Mouse (Mus musculus): Measurements from ENCODE around the gene Egfr. TPM values are rescaled to one million over a fixed set of nuclear protein-coding genes. Genes with fewer than 3 reads are reported as not detected.

Gene Egfr
- polyA plus RNA-seq, 1 experiment, result 97.8 TPM

DNA sequence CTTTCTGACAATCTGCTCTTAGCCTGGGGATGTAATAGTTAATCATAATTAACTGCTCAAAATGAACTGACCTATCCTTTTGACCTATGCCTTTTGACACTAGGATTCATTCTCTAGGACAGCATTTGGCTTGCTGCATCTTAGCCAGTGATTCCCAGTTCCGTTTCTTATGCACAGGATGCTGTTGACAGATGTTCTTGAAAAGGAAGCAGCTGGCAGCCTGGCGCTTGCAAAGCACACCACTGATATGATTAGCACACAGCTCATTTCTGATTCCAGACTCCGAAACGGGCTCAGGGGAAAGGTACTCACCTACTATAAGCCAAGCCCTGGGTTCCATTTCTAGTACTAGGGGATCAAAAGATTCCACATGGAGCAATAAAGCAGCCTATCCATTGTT, 20.7 kb downstream of the Egfr start:
- Histone ChIP-seq H3K4me3 (ENCODE audit: insufficient read depth, low read length) (no peak overlapping the region), H3K27ac (ENCODE audit: insufficient read depth, low read length) (no peak overlapping the region)
- no peak for TF ChIP-seq POLR2A (IDR thresholded peaks at IDR 0.05; ENCODE audit: low read depth, low read length)
- TF ChIP-seq CTCF (IDR thresholded peaks at IDR 0.05; ENCODE audit: borderline replicate concordance, insufficient read depth, low read length), result no peak

DNA sequence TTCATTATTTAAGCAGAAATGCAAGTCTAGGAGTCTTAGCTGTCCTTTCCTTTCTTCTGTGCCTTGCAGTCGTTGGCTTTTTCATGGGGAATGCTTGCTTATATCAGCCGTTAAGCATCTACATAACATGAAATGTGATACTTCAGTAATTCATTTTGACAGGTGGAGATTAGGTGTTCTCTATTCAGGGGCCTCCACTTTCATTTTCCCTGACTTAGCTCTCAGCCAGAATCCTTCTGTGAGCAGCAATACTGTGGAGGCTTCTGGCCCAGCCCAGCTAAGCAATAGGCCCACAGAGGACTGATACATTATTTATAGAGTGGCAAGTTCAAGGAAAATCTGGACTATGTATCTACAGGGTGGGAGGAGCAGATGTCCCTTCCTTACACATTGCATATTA, 25.0 kb downstream of the Egfr start:
- no peak for TF ChIP-seq POLR2A (IDR thresholded peaks at IDR 0.05; ENCODE audit: low read depth, low read length)
- TF ChIP-seq CTCF (IDR thresholded peaks at IDR 0.05; ENCODE audit: borderline replicate concordance, insufficient read depth, low read length), result no peak
- peaks cover 12% of the 10 kb centered on the region for H3K4me1 ChIP-seq (ENCODE audit: control insufficient read depth, insufficient read depth, low read length)
- H3K27ac ChIP-seq (ENCODE audit: insufficient read depth, low read length), result no peak overlapping the region
- no peak overlapping the region for H3K4me3 ChIP-seq (ENCODE audit: insufficient read depth, low read length)

More for the DNA sequence above, 20.7 kb downstream of the Egfr start:
- H3K4me1 ChIP-seq (ENCODE audit: control insufficient read depth, insufficient read depth, low read length), result peaks cover 13% of the 10 kb centered on the region

DNA sequence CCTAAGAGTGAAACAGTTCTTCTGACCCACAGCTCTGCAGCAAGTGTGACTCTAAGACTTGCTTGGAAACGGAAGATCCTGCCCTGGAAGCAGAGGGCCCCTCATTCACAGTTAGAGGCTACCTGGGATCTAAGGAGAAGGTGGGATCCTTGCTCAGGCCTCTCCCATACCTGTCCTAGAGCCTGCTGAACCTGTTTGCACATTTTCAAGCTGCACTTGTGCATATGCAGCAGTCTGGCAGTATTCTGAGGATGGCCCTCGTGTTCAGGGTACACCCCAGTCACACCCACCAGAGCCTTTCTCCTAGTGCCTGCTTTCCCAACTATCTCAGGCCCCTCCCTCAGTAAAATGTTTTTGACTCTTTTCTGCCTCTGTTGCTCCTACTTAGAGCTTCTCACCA, 29.6 kb downstream of the Egfr start:
- TF ChIP-seq CTCF (IDR thresholded peaks at IDR 0.05; ENCODE audit: borderline replicate concordance, insufficient read depth, low read length) (no peak), POLR2A (IDR thresholded peaks at IDR 0.05; ENCODE audit: low read depth, low read length) (no peak)
- Histone ChIP-seq H3K4me1 (ENCODE audit: control insufficient read depth, insufficient read depth, low read length) (peaks cover 17% of the 10 kb centered on the region), H3K4me3 (ENCODE audit: insufficient read depth, low read length) (no peak overlapping the region), H3K27ac (ENCODE audit: insufficient read depth, low read length) (no peak overlapping the region)

DNA sequence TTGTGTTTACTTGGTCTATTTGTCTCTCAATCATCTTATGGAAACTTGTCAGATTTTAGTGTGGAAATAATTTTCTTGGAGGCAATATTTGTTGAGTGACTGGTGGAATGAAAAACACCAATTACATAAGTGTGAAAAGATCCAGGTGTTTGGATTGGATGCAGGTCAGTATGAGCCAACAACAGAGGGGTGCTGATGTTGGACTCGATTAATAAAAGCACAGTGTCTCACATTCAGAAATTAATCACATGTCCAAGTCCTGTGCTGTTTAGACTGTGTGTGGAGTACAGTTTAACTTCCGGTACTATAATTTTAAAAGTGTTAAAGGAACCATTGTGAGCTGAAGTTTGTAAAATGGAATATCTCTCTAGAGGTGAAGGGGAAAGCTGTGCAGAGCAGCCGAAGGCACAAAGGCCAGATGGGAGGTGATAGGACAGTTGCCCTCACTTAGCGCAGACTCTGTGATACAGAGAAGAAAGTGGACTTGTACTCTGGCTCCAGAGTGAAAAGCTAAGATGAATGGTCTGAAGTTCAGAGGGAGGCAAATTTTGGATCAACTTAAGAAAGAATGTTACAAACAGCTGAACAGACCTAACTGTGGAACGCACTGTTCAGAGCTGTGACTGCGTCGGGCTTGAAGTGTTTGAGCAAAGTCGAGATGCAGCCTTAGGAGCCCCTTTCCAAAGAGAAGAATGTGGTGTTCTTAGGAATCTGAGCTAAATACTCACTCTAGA, 32.1 kb downstream of the Egfr start:
- TF ChIP-seq CTCF (IDR thresholded peaks at IDR 0.05; ENCODE audit: borderline replicate concordance, insufficient read depth, low read length) (no peak), POLR2A (IDR thresholded peaks at IDR 0.05; ENCODE audit: low read depth, low read length) (no peak)
- Histone ChIP-seq H3K4me3 (ENCODE audit: insufficient read depth, low read length) (no peak overlapping the region), H3K4me1 (ENCODE audit: control insufficient read depth, insufficient read depth, low read length) (peaks cover 12% of the 10 kb centered on the region), H3K27ac (ENCODE audit: insufficient read depth, low read length) (no peak overlapping the region; the same call in 1 of the 2 replicates)

DNA sequence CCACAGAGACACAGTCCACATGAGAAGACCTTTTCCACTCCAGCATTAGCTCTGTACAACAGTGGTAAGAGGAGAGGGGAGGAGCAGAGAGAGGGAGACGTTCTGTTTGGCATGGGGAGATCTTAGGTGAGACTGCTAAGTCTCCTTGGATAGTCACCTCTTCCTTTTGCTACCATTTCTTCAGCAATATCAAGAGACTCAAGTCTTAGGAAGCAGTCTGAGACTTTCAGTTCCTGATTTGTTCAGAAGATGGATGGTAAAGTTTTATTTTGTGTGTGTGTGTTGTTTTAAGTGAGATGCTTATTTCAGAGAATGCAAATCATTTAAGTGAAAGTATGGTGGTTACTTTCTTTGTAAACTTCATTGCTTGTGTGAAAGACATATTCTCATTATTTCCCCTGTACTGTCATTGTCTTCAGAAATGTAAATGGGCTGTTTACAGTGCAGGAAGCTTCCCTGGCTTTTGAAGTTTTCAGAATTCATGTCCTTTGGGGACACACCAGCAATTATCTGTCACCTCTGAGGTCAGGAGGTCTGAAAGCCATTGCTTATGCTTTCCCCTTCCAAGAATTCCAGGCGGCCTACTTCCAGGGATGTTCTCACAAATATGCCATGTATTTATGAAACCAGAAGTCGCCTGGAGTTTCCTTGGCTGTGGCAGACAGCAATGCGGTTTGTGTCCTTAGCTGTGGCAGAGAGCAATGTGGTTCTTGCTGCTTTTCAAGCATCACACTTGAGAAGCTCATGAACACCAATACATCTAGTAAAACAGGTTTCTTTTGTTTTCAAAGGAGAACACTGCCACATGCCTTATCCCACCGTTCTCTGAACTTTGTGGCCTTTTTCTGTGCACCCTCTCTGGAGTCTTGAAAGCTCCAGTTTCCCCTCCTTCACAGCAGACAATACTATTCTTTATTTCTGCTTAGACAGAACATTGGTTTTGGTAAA, 40.9 kb downstream of the Egfr start:
- no peak overlapping the region for H3K27ac ChIP-seq (ENCODE audit: insufficient read depth, low read length)
- TF ChIP-seq POLR2A (IDR thresholded peaks at IDR 0.05; ENCODE audit: low read depth, low read length) (no peak), CTCF (IDR thresholded peaks at IDR 0.05; ENCODE audit: borderline replicate concordance, insufficient read depth, low read length) (no peak)
- H3K4me3 ChIP-seq (ENCODE audit: insufficient read depth, low read length), result no peak overlapping the region
- H3K4me1 ChIP-seq (ENCODE audit: control insufficient read depth, insufficient read depth, low read length), result peaks cover 19% of the 10 kb centered on the region

DNA sequence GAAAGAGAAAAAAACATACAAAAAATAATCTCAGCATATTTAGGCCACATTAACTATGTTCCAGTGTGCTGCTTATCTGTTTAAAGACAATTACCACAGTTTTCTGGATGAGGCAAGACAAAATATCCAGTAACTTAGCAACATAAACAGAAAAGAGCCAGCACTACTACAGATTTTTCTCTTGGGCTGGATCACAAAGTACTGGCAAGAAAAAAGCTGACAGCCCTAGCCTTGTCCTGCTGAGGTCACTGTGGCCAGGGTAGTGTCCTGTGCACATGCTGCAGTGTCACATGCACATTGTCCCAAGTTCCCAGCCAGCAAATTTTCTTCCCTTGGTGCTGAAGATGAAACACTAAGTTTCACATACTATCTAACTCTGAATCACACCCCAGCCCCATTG, 43.0 kb downstream of the Egfr start:
- TF ChIP-seq CTCF (IDR thresholded peaks at IDR 0.05; ENCODE audit: borderline replicate concordance, insufficient read depth, low read length) (no peak), POLR2A (IDR thresholded peaks at IDR 0.05; ENCODE audit: low read depth, low read length) (no peak)
- Histone ChIP-seq H3K4me3 (ENCODE audit: insufficient read depth, low read length) (no peak overlapping the region), H3K4me1 (ENCODE audit: control insufficient read depth, insufficient read depth, low read length) (peaks cover 21% of the 10 kb centered on the region), H3K27ac (ENCODE audit: insufficient read depth, low read length) (no peak overlapping the region)

DNA sequence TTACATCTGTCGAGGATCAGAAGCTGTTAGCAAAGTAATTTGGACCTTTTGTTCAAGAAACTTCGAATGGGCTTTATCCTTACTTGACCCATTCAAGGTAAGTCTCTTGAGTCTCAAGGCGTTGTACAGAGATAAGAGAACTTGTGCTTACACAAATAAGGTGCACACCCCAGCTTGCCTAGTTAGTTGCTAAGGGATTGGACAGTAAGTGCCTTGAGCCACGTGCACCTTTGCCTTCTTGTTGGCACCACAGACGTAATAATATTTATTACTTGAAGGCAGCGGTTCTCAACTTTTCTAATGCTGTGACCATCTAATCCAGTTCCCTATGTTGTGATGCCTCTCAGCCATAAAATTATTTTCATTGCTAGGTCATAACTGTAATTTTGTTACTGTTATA, 43.5 kb downstream of the Egfr start:
- Histone ChIP-seq H3K4me3 (ENCODE audit: insufficient read depth, low read length) (no peak overlapping the region), H3K27ac (ENCODE audit: insufficient read depth, low read length) (no peak overlapping the region), H3K4me1 (ENCODE audit: control insufficient read depth, insufficient read depth, low read length) (peaks cover 26% of the 10 kb centered on the region)
- TF ChIP-seq CTCF (IDR thresholded peaks at IDR 0.05; ENCODE audit: borderline replicate concordance, insufficient read depth, low read length), result no peak
- TF ChIP-seq POLR2A (IDR thresholded peaks at IDR 0.05; ENCODE audit: low read depth, low read length), result no peak

DNA sequence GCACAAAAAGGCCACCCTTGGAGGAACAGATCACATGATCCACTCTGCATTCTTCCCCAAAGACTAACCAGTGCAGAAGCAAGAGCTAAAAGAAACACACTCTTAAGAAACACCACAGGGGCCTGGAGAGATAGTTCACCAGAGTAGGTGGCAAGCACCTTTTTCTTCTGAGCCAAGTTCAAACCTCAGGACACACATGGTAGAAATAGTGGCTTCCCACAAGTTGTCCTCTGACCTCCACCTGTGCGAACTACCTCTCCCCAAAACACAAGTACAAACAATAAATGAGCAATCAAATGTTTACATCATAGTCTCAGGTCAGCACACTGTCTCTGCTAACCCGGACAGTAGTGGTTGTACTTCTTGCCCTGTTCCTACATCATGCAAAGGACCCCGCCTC, 45.5 kb downstream of the Egfr start:
- Histone ChIP-seq H3K27ac (ENCODE audit: insufficient read depth, low read length) (no peak overlapping the region), H3K4me1 (ENCODE audit: control insufficient read depth, insufficient read depth, low read length) (peaks cover 31% of the 10 kb centered on the region), H3K4me3 (ENCODE audit: insufficient read depth, low read length) (no peak overlapping the region)
- TF ChIP-seq POLR2A (IDR thresholded peaks at IDR 0.05; ENCODE audit: low read depth, low read length), result no peak
- TF ChIP-seq CTCF (IDR thresholded peaks at IDR 0.05; ENCODE audit: borderline replicate concordance, insufficient read depth, low read length), result no peak

DNA sequence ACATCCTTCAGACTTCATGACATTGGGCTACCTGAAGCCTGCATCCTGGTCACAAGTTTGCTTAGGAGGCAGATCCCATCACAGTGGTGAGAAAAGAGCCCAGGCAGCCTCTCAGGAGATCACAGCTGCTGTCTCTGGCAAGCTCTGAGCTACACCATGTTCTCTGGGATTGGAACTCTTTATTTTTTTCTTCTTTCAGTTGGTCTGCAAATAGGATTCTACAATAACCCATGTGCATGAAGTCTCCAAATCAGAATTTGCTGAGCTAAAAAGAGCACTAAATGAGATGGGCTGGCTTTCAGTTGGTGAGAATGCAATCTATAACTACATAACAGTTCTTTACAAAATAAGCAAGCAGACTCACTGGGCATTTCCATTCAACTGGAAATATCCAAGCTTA, 46.1 kb downstream of the Egfr start:
- Histone ChIP-seq H3K4me3 (ENCODE audit: insufficient read depth, low read length) (no peak overlapping the region), H3K27ac (ENCODE audit: insufficient read depth, low read length) (no peak overlapping the region), H3K4me1 (ENCODE audit: control insufficient read depth, insufficient read depth, low read length) (peaks cover 33% of the 10 kb centered on the region)
- no peak for TF ChIP-seq POLR2A (IDR thresholded peaks at IDR 0.05; ENCODE audit: low read depth, low read length)
- no peak for TF ChIP-seq CTCF (IDR thresholded peaks at IDR 0.05; ENCODE audit: borderline replicate concordance, insufficient read depth, low read length)

DNA sequence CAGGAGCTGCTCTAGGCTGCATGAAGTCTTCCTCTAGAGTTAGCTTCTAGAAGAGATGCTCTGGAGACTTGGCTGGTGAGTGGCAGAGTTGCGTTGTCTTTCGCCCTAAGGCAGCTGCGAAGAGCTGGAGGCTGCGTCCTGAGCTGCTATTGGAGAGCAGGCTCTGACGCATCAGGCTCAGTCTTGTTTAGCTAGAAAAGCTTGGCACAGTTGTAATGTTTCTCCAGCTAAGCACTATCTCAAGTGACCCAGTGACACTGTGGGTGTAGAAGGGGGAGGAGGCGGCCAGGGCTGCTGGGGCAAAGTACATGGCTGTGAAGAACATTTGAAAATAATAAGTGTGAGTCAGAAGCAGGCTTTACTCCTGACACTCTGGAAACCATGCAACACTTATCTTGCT, 48.5 kb downstream of the Egfr start:
- 0 out of 2 replicates have a peak overlapping the region, but pooled peaks have one; percentile 2 for H3K27ac ChIP-seq (ENCODE audit: insufficient read depth, low read length)
- TF ChIP-seq CTCF (IDR thresholded peaks at IDR 0.05; ENCODE audit: borderline replicate concordance, insufficient read depth, low read length) (no peak), POLR2A (IDR thresholded peaks at IDR 0.05; ENCODE audit: low read depth, low read length) (no peak)
- H3K4me1 ChIP-seq (ENCODE audit: control insufficient read depth, insufficient read depth, low read length), result peaks cover 33% of the 10 kb centered on the region

More for the DNA sequence above, 48.5 kb downstream of the Egfr start:
- H3K4me3 ChIP-seq (ENCODE audit: insufficient read depth, low read length), result no peak overlapping the region
